22 mouse cellular contexts compared by ENCODE assay signal in the genomic region with DNA sequence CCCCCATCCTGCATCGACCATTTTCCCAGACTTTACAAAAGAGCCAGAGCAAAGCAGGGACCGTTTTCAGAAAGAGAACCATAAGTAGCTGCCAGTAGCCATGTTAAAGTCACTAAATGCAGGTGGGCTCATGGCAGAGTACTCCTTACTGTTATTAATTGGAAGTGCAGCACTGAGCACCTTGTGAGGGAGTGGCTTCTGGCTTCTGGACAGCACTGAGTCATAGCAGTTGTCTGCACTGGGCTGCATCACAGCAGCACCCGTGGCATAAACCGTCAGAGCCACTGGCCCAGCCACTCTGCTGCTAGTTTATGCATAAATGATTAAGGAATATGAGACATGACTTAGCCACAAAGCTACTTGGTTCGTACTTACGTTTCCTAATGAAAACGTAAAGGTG.
DNase-seq lines count a peak whose midpoint lies in the region; ATAC-seq and TF ChIP-seq lines count a peak whose summit lies in the region.
"Had no signal": no experiment of that assay in that cellular context is flagged by ENCODE, and none has a peak within 500 bp of the region (broad histone marks: within the 10 kb centered on the region; RNA-seq: fewer than 3 reads in every experiment).

No protein-coding gene starts in this region.

- no peaks in the 10 kb centered on the region for H3K79me2 ChIP-seq in myocyte (ENCODE audit: control insufficient read depth, insufficient read depth)

- no peak overlapping the region for H3ac ChIP-seq in myocyte (ENCODE audit: control insufficient read depth, insufficient read length)

- 0 out of 2 replicates have a peak, but pooled peaks have one; percentile 55 for ATAC-seq in frontal cortex, adult (ENCODE audit: low TSS enrichment)
- no peak for ATAC-seq in megakaryocyte-erythroid progenitor cell, adult 5-6 weeks (replicated peaks; ENCODE audit: low FRiP score, low TSS enrichment, poor library complexity, severe bottlenecking)
- ATAC-seq: activated CD4-positive, CD25-positive, alpha-beta regulatory T cell, adult 4 months; CD4-positive, CD25-positive, alpha-beta regulatory T cell, adult 4 months; forebrain, embryonic 13.5 days; forebrain, embryonic 15.5 days; forebrain, postnatal 0 days; Patski had no signal

- H3K36me3 ChIP-seq in myocyte (ENCODE audit: control insufficient read depth, insufficient read depth) = peaks cover 4% of the 10 kb centered on the region
- H3K36me3 ChIP-seq: forebrain, embryonic 15.5 days; G1E had no signal

- DNase-seq in frontal cortex, postnatal 36 days (ENCODE audit: low spot score in 2 of 2) = no peak
- peak; percentile 49 for DNase-seq in 3T3-L1 (ENCODE audit: low read depth, low spot score)
- DNase-seq: adrenal gland, adult 8-10 months; adrenal gland, postnatal 14 days; adrenal gland, postnatal 36 days; B cell, adult 2 months; cerebellum, adult 18-20 months; cerebellum, adult 8-10 months; cerebellum, postnatal 10 days; forebrain, postnatal 0 days had no signal

- H3K4me2 ChIP-seq in myocyte (ENCODE audit: low read depth) = peak overlapping the region; percentile 55
- H3K4me2 ChIP-seq: embryonic facial prominence, embryonic 12.5 days; forebrain, embryonic 13.5 days; forebrain, embryonic 15.5 days had no signal

- H3K27me3 ChIP-seq in myocyte (ENCODE audit: control insufficient read depth, insufficient read depth, insufficient read length) = no peaks in the 10 kb centered on the region
- H3K27me3 ChIP-seq: CH12.LX; embryonic facial prominence, embryonic 12.5 days; forebrain, embryonic 13.5 days; forebrain, embryonic 15.5 days; Patski had no signal

- TF ChIP-seq POLR2A in myocyte (IDR thresholded peaks at IDR 0.05; ENCODE audit: insufficient read length, low read depth) = no peak

- H3K4me3 ChIP-seq in myocyte = no peak overlapping the region
- H3K4me3 ChIP-seq: embryonic facial prominence, embryonic 10.5 days; embryonic facial prominence, embryonic 12.5 days; forebrain, embryonic 13.5 days; forebrain, embryonic 15.5 days had no signal

TF ChIP-seq in myocyte, 11 proteins besides CTCF, POLR2A, EP300 and RAD21:
- peak in 1 of 3 experiments; percentile 49 for TF ChIP-seq MYOD1 (IDR thresholded peaks at IDR 0.05; ENCODE audit: control insufficient read depth in 1 of 3, insufficient read length in 2 of 3, low read depth in 2 of 3)
- no peak for TF ChIP-seq SRF (IDR thresholded peaks at IDR 0.05; ENCODE audit: control insufficient read depth, insufficient read length, low read depth)
- no peak for TF ChIP-seq CEBPB (IDR thresholded peaks at IDR 0.05; ENCODE audit: insufficient read depth, poor library complexity, severe bottlenecking)
- no peak for TF ChIP-seq MYOG (IDR thresholded peaks at IDR 0.05; ENCODE audit: control insufficient read depth in 1 of 3, insufficient read depth in 1 of 3, insufficient read length in 2 of 3, low read depth in 2 of 3)
TF ChIP-seq in myocyte: peak in this region for 1.
